Mouse (Mus musculus) stomach, postnatal 0 days (tissue): ENCODE data around the gene Spata2. TPM values are rescaled to one million over a fixed set of nuclear protein-coding genes. Genes with fewer than 3 reads are reported as not detected.

ENCODE experiments used
- ATAC-seq: fragments of 200-750 bp; cut with Nextera tagmentation; 2 replicates; pipeline ENCODE4 v1.8.0; 2017; ENCODE audit not compliant: low FRiP score, low TSS enrichment
- DNase-seq: peaks from one replicate; pipeline ENCODE4 v3.0.0-alpha.2; 2016; ENCODE audit warnings: low spot score
- H3K27ac ChIP-seq: fragments of 300-500 bp; sonication (generic); replicated peaks from 2 replicates; pipeline ENCODE4 v1.5.1; 2014; ENCODE audit warnings: mild to moderate bottlenecking, control low read depth
- H3K27me3 ChIP-seq: fragments of 300-500 bp; sonication (generic); 2 replicates; pipeline ENCODE4 v1.6.1; 2014; ENCODE audit warnings: low read length; ENCODE audit not compliant: control insufficient read depth, insufficient read depth
- H3K36me3 ChIP-seq: fragments of 300-500 bp; sonication (generic); 2 replicates; pipeline ENCODE4 v1.6.1; 2014; ENCODE audit warnings: low read length, mixed read lengths; ENCODE audit not compliant: control insufficient read depth, insufficient read depth
- H3K4me1 ChIP-seq: fragments of 300-500 bp; sonication (generic); replicated peaks from 2 replicates; pipeline ENCODE4 v1.6.1; 2014; ENCODE audit warnings: antibody characterized with exemption; ENCODE audit not compliant: control insufficient read depth, insufficient read depth
- H3K4me2 ChIP-seq: fragments of 300-500 bp; sonication (generic); replicated peaks from 2 replicates; pipeline ENCODE4 v1.6.1; 2014; ENCODE audit warnings: low read depth, mild to moderate bottlenecking, control low read depth, moderate library complexity
- H3K4me3 ChIP-seq: fragments of 300-500 bp; sonication (generic); 2 replicates; pipeline ENCODE4 v1.5.1; 2014; ENCODE audit warnings: low read depth, low read length, control low read depth
- H3K9ac ChIP-seq: fragments of 300-500 bp; sonication (generic); 2 replicates; pipeline ENCODE4 v1.6.1; 2014; ENCODE audit warnings: mild to moderate bottlenecking, low read length, control low read depth, mixed read lengths
- H3K9me3 ChIP-seq: fragments of 300-500 bp; sonication (generic); 2 replicates; pipeline ENCODE4 v1.6.1; 2016; ENCODE audit warnings: low read length; ENCODE audit not compliant: control insufficient read depth
- CTCF ChIP-seq: IDR thresholded peaks from 2 replicates; pipeline ENCODE4 v1.5.1; 2016; ENCODE audit warnings: antibody characterized with exemption, low read depth, mild to moderate bottlenecking, moderate library complexity
- EP300 ChIP-seq: optimal IDR thresholded peaks from 2 replicates; pipeline ENCODE3; 2016; ENCODE audit warnings: antibody characterized with exemption
- WGBS: fragments of 180-500 bp; shearing (Covaris S2); extraction: QIAGEN DNeasy Blood & Tissue Kit; methylation state at CpG from one replicate; pipeline ENCODE4 v1.1.7; 2014; 5-methylcytosine and 5-hydroxymethylcytosine counted together
- polyA plus RNA-seq: library from polyadenylated mRNA; unstranded; fragments of >200 nt; fragmentation: Nextera tagmentation; extraction: Ambion mirVana; gene quantifications from 2 replicates; pipeline ENCODE4 v1.2.1, GENCODE M21; 2015

The Spata2 gene
- polyA plus RNA-seq, 1 experiment from 2014 or later, result 9.4 TPM

GRCm38 (mm10) chr2:167514641-167515040 lies 22.0 kb upstream of the Spata2 start:
- no peaks in the 10 kb centered on the region for H3K27me3 ChIP-seq
- H3K27ac ChIP-seq, result no peak overlapping the region
- TF ChIP-seq CTCF (no peak), EP300 (no peak)
- no peak overlapping the region for H3K4me2 ChIP-seq
- no peak for DNase-seq
- H3K36me3 ChIP-seq, result peaks cover 39% of the 10 kb centered on the region
- no peak overlapping the region for H3K4me3 ChIP-seq
- ATAC-seq, result no peak
- no peaks in the 10 kb centered on the region for H3K4me1 ChIP-seq
- no peak overlapping the region for H3K9ac ChIP-seq
- 96% methylated on average over 4 of the region's 4 CpGs for WGBS
- H3K9me3 ChIP-seq, result no peaks in the 10 kb centered on the region

- H3K36me3 ChIP-seq, result peaks cover 39% of the 10 kb centered on the region
- no peaks in the 10 kb centered on the region for H3K4me1 ChIP-seq
- no peak for ATAC-seq
- H3K9ac ChIP-seq, result no peak overlapping the region
- no peaks in the 10 kb centered on the region for H3K9me3 ChIP-seq
- no peak overlapping the region for H3K27ac ChIP-seq
- no peaks in the 10 kb centered on the region for H3K27me3 ChIP-seq
- WGBS, result 95% methylated on average over 5 of the region's 5 CpGs
- H3K4me2 ChIP-seq, result no peak overlapping the region
- DNase-seq, result no peak
- no peak overlapping the region for H3K4me3 ChIP-seq
- TF ChIP-seq CTCF (peak; percentile 60), EP300 (no peak)
Observed at GRCm38 (mm10) chr2:167512970-167513369, 20.3 kb upstream of the Spata2 start.

DNA sequence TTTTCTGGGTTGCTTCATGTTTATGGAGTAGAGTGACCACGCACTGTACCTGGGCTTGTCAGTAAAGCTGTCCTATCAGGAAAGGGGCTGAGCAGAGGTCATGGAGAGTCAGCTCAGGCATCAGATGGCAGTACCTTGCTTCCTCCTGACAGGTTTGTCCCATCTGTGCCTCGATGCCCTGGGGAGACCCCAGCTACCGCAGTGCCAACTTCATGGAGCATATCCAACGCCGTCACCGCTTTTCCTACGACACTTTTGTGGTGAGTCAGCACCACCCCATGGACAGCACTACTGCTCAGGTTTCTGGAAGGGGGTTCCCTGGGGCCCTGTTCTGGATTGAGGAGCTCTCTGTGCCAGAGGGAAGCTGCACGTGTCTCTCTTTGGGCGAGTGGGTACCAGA lies 19.7 kb upstream of the Spata2 start:
- Histone ChIP-seq H3K4me2 (no peak overlapping the region), H3K27ac (no peak overlapping the region), H3K4me1 (no peaks in the 10 kb centered on the region), H3K9ac (no peak overlapping the region), H3K4me3 (no peak overlapping the region), H3K9me3 (no peaks in the 10 kb centered on the region), H3K27me3 (no peaks in the 10 kb centered on the region), H3K36me3 (peaks cover 39% of the 10 kb centered on the region)
- ATAC-seq (no peak), DNase-seq (no peak)
- TF ChIP-seq CTCF (no peak), EP300 (no peak)
- 96% methylated on average over 9 of the region's 9 CpGs for WGBS

- Histone ChIP-seq H3K4me1 (no peaks in the 10 kb centered on the region), H3K27me3 (no peaks in the 10 kb centered on the region), H3K36me3 (peaks cover 35% of the 10 kb centered on the region), H3K9ac (no peak overlapping the region), H3K4me3 (no peak overlapping the region), H3K9me3 (no peaks in the 10 kb centered on the region), H3K4me2 (no peak overlapping the region), H3K27ac (no peak overlapping the region)
- ATAC-seq (no peak), DNase-seq (no peak)
- no peak for TF ChIP-seq EP300
- TF ChIP-seq CTCF, result no peak
- 75% methylated on average over 3 of the region's 3 CpGs for WGBS
Observed at GRCm38 (mm10) chr2:167510485-167510884, 17.8 kb upstream of the Spata2 start.

- no peak overlapping the region for H3K27ac ChIP-seq
- peaks cover 20% of the 10 kb centered on the region for H3K36me3 ChIP-seq
- H3K4me1 ChIP-seq, result peaks cover 2% of the 10 kb centered on the region; the same call in 1 of the 2 replicates
- WGBS, result 90% methylated on average over 4 of the region's 4 CpGs
- ATAC-seq, result no peak
- H3K4me3 ChIP-seq, result no peak overlapping the region
- no peaks in the 10 kb centered on the region for H3K9me3 ChIP-seq
- TF ChIP-seq CTCF (no peak), EP300 (no peak)
- H3K9ac ChIP-seq, result no peak overlapping the region
- no peak overlapping the region for H3K4me2 ChIP-seq
- DNase-seq, result no peak
- H3K27me3 ChIP-seq, result no peaks in the 10 kb centered on the region
Observed at GRCm38 (mm10) chr2:167508569-167508968, 15.9 kb upstream of the Spata2 start.

DNA sequence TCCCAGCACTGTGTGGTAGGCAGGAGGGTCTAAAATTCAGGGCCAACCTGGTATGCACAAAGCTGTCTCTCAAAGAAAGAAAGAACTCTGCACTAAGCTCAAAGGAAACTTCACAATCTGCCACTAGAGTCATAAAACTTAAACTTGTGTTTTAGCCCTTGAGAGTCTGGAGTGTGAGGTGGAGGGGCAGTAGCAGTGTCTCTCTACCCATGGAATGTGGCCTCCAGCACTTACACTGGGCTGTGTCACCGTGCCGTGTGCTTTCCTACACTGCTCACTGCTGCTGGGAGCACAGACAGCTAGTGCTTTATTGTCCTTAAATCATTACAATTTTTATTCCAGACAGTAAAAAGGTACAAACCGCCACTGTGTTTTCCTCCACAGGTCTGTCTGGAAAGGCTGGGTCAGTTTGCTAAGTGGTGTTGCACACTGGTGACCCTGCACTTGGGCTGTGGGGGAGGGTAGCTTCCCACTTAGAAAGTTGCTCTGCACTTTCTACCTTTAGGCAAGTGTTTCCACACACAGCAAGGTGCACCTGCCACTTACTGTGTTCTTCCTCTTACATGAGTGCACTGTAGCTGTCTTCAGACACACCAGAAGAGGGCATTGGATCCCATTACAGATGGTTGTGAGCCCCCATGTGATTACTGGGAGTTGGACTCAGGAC lies 15.2 kb upstream of the Spata2 start:
- H3K4me2 ChIP-seq, result no peak overlapping the region
- no peaks in the 10 kb centered on the region for H3K9me3 ChIP-seq
- no peak for TF ChIP-seq CTCF
- no peak for TF ChIP-seq EP300
- no peak overlapping the region for H3K27ac ChIP-seq
- peaks cover 2% of the 10 kb centered on the region; the same call in 1 of the 2 replicates for H3K4me1 ChIP-seq
- no peaks in the 10 kb centered on the region for H3K27me3 ChIP-seq
- H3K36me3 ChIP-seq, result peaks cover 16% of the 10 kb centered on the region
- H3K4me3 ChIP-seq, result no peak overlapping the region
- H3K9ac ChIP-seq, result no peak overlapping the region
- ATAC-seq (no peak), DNase-seq (no peak)
- 80% methylated on average over 3 of the region's 3 CpGs for WGBS
